Mouse (Mus musculus) liver, embryonic 13.5 days (tissue): Measurements from ENCODE around the gene Zfp553. TPM values are rescaled to one million over a fixed set of nuclear protein-coding genes. Genes with fewer than 3 reads are reported as not detected.
A peak's percentile ranks its signal among the peaks of the same experiment; 100 is the strongest.

Experiments
- ATAC-seq: fragments of 200-750 bp; cut with Nextera tagmentation; 2 replicates; pipeline ENCODE4 v1.8.0; 2017; ENCODE audit warnings: low read depth, mild to moderate bottlenecking, moderate number of reproducible peaks, moderate library complexity
- DNase-seq: peaks from one replicate; pipeline ENCODE4 v3.0.0; 2022
- H3K27ac ChIP-seq: fragments of 300-500 bp; sonication (generic); 2 replicates; pipeline ENCODE4 v1.5.1; 2015; ENCODE audit warnings: moderate library complexity, mild to moderate bottlenecking, inconsistent platforms
- H3K27me3 ChIP-seq: fragments of 300-500 bp; sonication (generic); 2 replicates; pipeline ENCODE4 v1.6.1; 2015; ENCODE audit warnings: mild to moderate bottlenecking, inconsistent platforms
- H3K36me3 ChIP-seq: fragments of 300-500 bp; sonication (generic); 2 replicates; pipeline ENCODE4 v1.6.1; 2015; ENCODE audit warnings: mild to moderate bottlenecking, inconsistent platforms
- H3K4me1 ChIP-seq: fragments of 300-500 bp; sonication (generic); replicated peaks from 2 replicates; pipeline ENCODE4 v1.6.1; 2015; ENCODE audit warnings: inconsistent platforms
- H3K4me2 ChIP-seq: fragments of 300-500 bp; sonication (generic); 2 replicates; pipeline ENCODE4 v1.6.1; 2015; ENCODE audit warnings: inconsistent platforms, mild to moderate bottlenecking, moderate library complexity
- H3K4me3 ChIP-seq: fragments of 300-500 bp; sonication (generic); replicated peaks from 2 replicates; pipeline ENCODE4 v1.5.1; 2015; ENCODE audit warnings: mild to moderate bottlenecking, inconsistent platforms
- H3K9ac ChIP-seq: fragments of 300-500 bp; sonication (generic); 2 replicates; pipeline ENCODE4 v1.6.1; 2015; ENCODE audit warnings: mild to moderate bottlenecking, inconsistent platforms
- H3K9me3 ChIP-seq: fragments of 300-500 bp; sonication (generic); replicated peaks from 2 replicates; pipeline ENCODE4 v1.6.1; 2016; ENCODE audit warnings: inconsistent platforms
- WGBS: fragments of 180-500 bp; shearing (Covaris S2); methylation state at CpG from one replicate; pipeline ENCODE4 v1.1.7; 2015; ENCODE audit not compliant: insufficient replicate concordance; 5-methylcytosine and 5-hydroxymethylcytosine counted together
- polyA plus RNA-seq: library from polyadenylated mRNA; unstranded; fragments of >200 nt; fragmentation: Nextera tagmentation; extraction: Ambion mirVana; gene quantifications from 2 replicates; pipeline ENCODE4 v1.2.1, GENCODE M21; 2015

Gene Zfp553
- polyA plus RNA-seq, 1 experiment from 2014 or later: 8.3 TPM

DNA sequence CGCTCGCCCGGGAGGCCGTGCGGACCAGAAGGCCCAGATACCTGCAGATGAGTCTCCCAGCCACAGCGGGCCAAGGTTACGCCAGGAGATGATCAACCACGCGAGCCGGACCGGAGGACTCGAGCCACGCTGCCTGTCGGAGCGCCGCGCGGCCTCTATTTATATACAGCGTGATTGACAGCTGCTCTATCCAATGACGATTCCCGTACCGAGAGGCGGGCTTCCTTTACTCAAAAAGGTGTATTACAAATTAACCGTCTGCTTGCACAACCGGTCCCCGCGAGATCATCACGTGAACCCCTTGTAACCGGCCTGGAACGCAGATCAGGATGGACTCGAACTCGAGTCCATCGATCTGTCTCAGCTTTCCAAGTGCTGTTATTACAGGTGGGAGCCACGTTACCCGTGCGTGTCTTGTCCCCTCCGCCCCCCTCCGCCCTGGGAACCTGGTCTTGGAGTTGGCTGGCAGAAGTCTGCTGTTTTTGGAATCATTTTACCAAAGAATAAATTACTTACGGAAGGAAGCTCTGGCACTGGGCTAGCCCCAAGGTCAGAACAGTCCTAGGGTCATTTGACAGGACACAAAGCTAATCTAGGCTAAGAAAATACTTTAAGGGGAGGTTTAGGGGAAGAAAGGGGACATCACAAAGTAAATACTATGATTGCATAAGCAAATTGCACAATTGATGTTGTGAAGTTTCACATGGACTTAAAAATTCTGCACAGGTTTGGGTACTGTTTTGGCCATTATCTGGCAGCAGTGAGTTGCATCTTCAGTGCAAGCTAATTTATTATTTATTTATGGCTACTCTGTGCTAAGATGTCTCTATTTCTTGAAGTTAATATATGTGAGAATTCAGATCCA, 41.3 kb downstream of the Zfp553 start, which contains the start of gene Sephs2:
Sephs2 (minus strand) TSS at position 131 of the 865 bp plus-strand sequence.
- peak; percentile 84 for ATAC-seq
- 2% methylated on average over 39 of the region's 39 CpGs for WGBS
- peak; percentile 91 for DNase-seq
- H3K4me2 ChIP-seq: peak within 1 kb of the TSS; percentile 85
- H3K36me3 ChIP-seq: peaks cover 33% of the 10 kb centered on the region
- H3K4me1 ChIP-seq: peaks cover 64% of the 10 kb centered on the region
- H3K9me3 ChIP-seq: no peaks in the 10 kb centered on the region
- peak within 1 kb of the TSS; percentile 96 for H3K9ac ChIP-seq
- peak within 1 kb of the TSS; percentile 88 for H3K27ac ChIP-seq
- no peaks in the 10 kb centered on the region for H3K27me3 ChIP-seq
- H3K4me3 ChIP-seq: peak within 1 kb of the TSS; percentile 90

DNA sequence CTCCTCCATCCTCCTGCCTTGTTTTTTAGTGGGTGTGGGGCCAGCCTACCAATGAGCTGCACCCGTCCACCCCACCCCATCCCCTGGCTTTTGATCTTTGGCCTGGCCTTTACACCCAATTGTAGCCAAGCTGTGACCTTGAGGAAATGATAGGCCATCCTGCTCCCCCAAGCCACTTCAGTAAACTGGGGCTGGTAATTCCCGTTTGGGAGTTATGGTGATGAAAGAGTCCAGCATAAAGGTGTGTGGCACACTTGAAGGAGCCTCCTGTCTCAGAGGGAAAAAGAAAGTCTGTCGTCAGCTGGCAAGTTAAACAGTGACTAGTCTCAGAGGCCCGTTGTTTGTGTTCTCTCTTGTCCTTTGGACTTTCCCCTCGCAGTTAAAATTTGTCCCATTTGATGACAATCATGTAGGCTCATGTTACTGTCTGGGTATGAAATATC, 43.7 kb downstream of the Zfp553 start:
- Histone ChIP-seq H3K4me1 (peaks cover 69% of the 10 kb centered on the region), H3K9ac (no peak overlapping the region), H3K9me3 (no peaks in the 10 kb centered on the region), H3K36me3 (peaks cover 13% of the 10 kb centered on the region), H3K27me3 (no peaks in the 10 kb centered on the region), H3K4me3 (no peak overlapping the region), H3K4me2 (no peak overlapping the region), H3K27ac (peak overlapping the region; percentile 68)
- no peak for DNase-seq
- no peak for ATAC-seq
- WGBS: 65% methylated on average over 5 of the region's 5 CpGs

DNA sequence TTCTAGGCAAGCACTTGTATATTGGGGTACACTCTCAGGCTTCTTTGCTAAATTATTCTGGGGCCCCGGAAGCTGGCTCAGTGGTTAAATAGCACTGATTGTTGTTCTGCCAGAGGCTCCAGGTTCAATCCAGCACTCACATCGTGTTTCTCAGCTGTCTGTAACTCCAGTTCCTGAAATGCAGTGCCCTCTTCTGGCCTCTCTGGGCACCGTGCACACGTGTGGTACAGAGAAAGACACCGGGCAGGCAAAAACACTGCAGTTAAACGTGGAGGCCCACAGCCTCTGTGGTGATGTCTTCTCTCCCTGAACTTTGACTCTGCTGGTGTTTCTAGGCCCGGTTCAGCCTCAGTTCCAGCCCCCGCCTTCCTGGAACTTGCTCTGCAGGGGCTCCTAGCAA, 45.5 kb downstream of the Zfp553 start:
- no peaks in the 10 kb centered on the region for H3K9me3 ChIP-seq
- WGBS: 11% methylated on average over 8 of the region's 8 CpGs
- peaks cover 52% of the 10 kb centered on the region for H3K4me1 ChIP-seq
- peak overlapping the region; percentile 53; the same call in 1 of the 2 replicates for H3K27ac ChIP-seq
- peak; percentile 43 for DNase-seq
- no peaks in the 10 kb centered on the region for H3K36me3 ChIP-seq
- no peak for ATAC-seq
- H3K4me2 ChIP-seq: no peak overlapping the region
- H3K4me3 ChIP-seq: no peak overlapping the region
- peak overlapping the region; percentile 17; the same call in 1 of the 2 replicates for H3K9ac ChIP-seq
- no peaks in the 10 kb centered on the region for H3K27me3 ChIP-seq

DNA sequence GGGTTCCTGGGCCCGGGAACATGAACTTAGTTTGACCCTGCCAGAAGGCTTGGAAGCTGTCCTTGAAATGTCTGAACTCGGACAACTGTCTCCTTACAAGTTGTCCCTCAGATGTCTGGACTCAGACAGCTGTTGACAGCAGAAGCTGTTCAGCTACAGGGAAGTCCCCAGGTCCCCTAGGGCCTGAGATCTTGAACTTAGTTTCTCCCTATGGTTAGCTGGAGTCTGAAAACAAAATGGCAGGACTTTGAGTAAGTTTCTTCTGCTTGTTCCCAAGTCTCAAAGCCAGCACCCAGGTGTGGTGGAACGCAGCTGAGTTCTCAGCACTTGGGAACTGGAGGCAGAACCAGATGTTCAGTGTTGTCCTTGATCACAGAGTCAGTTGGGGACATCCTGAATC, 47.2 kb downstream of the Zfp553 start:
- no peak for ATAC-seq
- no peak overlapping the region for H3K4me2 ChIP-seq
- 0 out of 2 replicates have a peak overlapping the region, but pooled peaks have one; percentile 1 for H3K27ac ChIP-seq
- H3K4me1 ChIP-seq: peaks cover 47% of the 10 kb centered on the region
- no peak overlapping the region for H3K4me3 ChIP-seq
- H3K9me3 ChIP-seq: no peaks in the 10 kb centered on the region
- 66% methylated on average over 3 of the region's 3 CpGs for WGBS
- DNase-seq: no peak
- H3K9ac ChIP-seq: no peak overlapping the region
- no peaks in the 10 kb centered on the region for H3K27me3 ChIP-seq
- no peaks in the 10 kb centered on the region for H3K36me3 ChIP-seq

DNA sequence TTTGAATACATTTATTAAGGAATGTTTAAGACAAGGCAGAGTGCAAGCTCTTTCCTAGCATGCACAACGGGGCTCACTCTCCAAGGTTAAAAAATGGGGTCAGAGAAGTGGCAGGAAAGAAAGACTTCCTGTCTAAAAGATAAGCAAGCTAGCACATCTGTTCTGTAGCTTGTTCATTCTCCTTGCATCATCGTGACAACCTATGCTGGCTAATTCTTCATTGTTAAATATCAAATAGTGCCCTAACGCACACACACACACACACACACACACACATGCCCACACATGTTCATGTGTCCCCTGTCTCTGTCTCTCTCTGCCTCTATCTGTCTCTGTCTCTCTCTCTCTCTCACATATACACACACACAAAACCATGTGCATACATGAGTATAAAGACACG, 48.3 kb downstream of the Zfp553 start:
- Histone ChIP-seq H3K4me3 (no peak overlapping the region), H3K4me2 (no peak overlapping the region), H3K27me3 (no peaks in the 10 kb centered on the region), H3K9ac (no peak overlapping the region), H3K4me1 (peaks cover 51% of the 10 kb centered on the region), H3K9me3 (no peaks in the 10 kb centered on the region), H3K36me3 (no peaks in the 10 kb centered on the region), H3K27ac (no peak overlapping the region)
- no peak for DNase-seq
- no peak for ATAC-seq
- 14% methylated on average over 4 of the region's 4 CpGs for WGBS

DNA sequence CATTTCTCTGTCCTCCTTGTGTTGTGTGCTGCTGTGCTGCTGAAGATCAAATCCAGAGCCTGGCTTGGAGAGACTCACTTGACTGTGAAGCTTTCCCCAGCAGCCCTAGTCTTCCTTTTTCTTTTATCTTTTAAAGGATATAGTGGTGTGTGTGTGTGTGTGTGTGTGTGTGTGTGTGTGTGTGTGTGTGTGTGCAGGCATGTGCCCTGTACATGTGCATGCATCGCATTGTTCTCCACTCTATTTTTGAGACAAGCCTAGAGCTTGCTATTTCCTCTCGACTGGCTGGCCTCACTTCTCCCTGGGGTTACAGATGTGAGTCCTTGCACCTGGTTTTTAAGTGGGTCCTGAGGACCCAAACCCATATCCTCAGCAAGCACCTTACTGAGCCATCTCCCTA, 49.3 kb downstream of the Zfp553 start:
- H3K27ac ChIP-seq: no peak overlapping the region
- 66% methylated on average over 2 of the region's 2 CpGs for WGBS

DNA sequence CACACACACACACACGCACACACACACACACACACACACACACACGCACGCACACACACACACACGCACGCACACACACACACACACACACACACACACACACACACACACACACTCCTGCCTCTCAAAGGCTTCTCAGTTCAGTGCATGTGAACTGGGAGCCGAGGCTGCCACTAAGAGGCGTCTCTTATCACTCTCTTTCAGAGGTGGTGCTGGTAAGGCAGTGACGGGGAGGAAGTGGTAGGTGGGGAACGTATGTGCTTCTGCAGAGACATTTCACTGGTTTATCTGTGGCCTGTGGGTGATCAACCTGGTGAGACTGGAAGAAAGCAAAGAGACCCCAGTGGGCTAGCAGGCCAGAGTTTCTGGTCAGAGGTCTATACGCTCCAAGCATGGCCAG, 52.3 kb downstream of the Zfp553 start:
- no peak overlapping the region for H3K4me2 ChIP-seq
- ATAC-seq (peak; percentile 86), DNase-seq (peak; percentile 44)
- no peak overlapping the region for H3K4me3 ChIP-seq
- WGBS: 10% methylated on average over 9 of the region's 10 CpGs
- peak overlapping the region; percentile 61; the same call in 1 of the 2 replicates for H3K27ac ChIP-seq
- no peaks in the 10 kb centered on the region for H3K36me3 ChIP-seq
- H3K9me3 ChIP-seq: no peaks in the 10 kb centered on the region
- no peak overlapping the region for H3K9ac ChIP-seq
- H3K27me3 ChIP-seq: no peaks in the 10 kb centered on the region
- peaks cover 32% of the 10 kb centered on the region for H3K4me1 ChIP-seq

More for the DNA sequence above, 49.3 kb downstream of the Zfp553 start:
- Histone ChIP-seq H3K4me2 (no peak overlapping the region), H3K4me1 (peaks cover 49% of the 10 kb centered on the region), H3K27me3 (no peaks in the 10 kb centered on the region), H3K9ac (no peak overlapping the region), H3K36me3 (no peaks in the 10 kb centered on the region), H3K4me3 (no peak overlapping the region), H3K9me3 (no peaks in the 10 kb centered on the region)
- DNase-seq: no peak
- no peak for ATAC-seq

Other genes with a start within 250 kb of the Zfp553 start
- gene Mvp, start 218.4 kb upstream of the Zfp553 start, polyA plus RNA-seq: 7.8 and 8.6 TPM in 2 replicates
- 0.27 TPM in 1 of 2 replicates, not detected in the other for gene Pagr1b, start 216.6 kb upstream of the Zfp553 start, polyA plus RNA-seq
- gene Pagr1a, start 215.7 kb upstream of the Zfp553 start, polyA plus RNA-seq: 38.7 and 50.1 TPM in 2 replicates
- 5.1 and 11.3 TPM in 2 replicates for gene Gm42742, start 212.0 kb upstream of the Zfp553 start, polyA plus RNA-seq
- gene Prrt2, start 211.8 kb upstream of the Zfp553 start, polyA plus RNA-seq: 0.22 and 0.47 TPM in 2 replicates
- gene Maz, start 206.0 kb upstream of the Zfp553 start, polyA plus RNA-seq: 38.2 and 42.2 TPM in 2 replicates
- gene Kif22, start 190.6 kb upstream of the Zfp553 start, polyA plus RNA-seq: 109 and 122 TPM in 2 replicates
- not detected in 2 replicates for gene Zg16, start 145.7 kb upstream of the Zfp553 start, polyA plus RNA-seq
- gene AI467606, start 141.7 kb upstream of the Zfp553 start, polyA plus RNA-seq: 7.0 and 7.3 TPM in 2 replicates
- gene Qprt, start 110.8 kb upstream of the Zfp553 start, polyA plus RNA-seq: 44.4 and 49.1 TPM in 2 replicates
- gene Spn, start 95.2 kb upstream of the Zfp553 start, polyA plus RNA-seq: 8.2 and 8.7 TPM in 2 replicates
- gene Cd2bp2, start 37.0 kb upstream of the Zfp553 start, polyA plus RNA-seq: 27.1 and 32.1 TPM in 2 replicates
- 15.8 and 15.9 TPM in 2 replicates for gene Tbc1d10b, start 24.6 kb upstream of the Zfp553 start, polyA plus RNA-seq
- gene Mylpf, start 24.2 kb upstream of the Zfp553 start, polyA plus RNA-seq: 42.7 and 46.8 TPM in 2 replicates
- gene Sept1, start 69 bp downstream of the Zfp553 start, polyA plus RNA-seq: 9.7 and 9.8 TPM in 2 replicates
- gene Zfp771, start 11.2 kb downstream of the Zfp553 start, polyA plus RNA-seq: 19.0 and 20.6 TPM in 2 replicates
- gene Dctpp1, start 27.6 kb downstream of the Zfp553 start, polyA plus RNA-seq: 134 and 136 TPM in 2 replicates
- gene Sephs2, start 41.0 kb downstream of the Zfp553 start, polyA plus RNA-seq: 138 and 169 TPM in 2 replicates
- 4.1 and 5.2 TPM in 2 replicates for gene Itgal, start 63.2 kb downstream of the Zfp553 start, polyA plus RNA-seq
- gene Zfp768, start 112.5 kb downstream of the Zfp553 start, polyA plus RNA-seq: 3.1 and 3.5 TPM in 2 replicates
- gene Zfp747, start 143.0 kb downstream of the Zfp553 start, polyA plus RNA-seq: 1.7 and 2.1 TPM in 2 replicates
- 1.3 and 1.4 TPM in 2 replicates for gene 9130019O22Rik, start 154.1 kb downstream of the Zfp553 start, polyA plus RNA-seq
- 1.3 and 1.4 TPM in 2 replicates for gene E430018J23Rik, start 160.6 kb downstream of the Zfp553 start, polyA plus RNA-seq
- gene Zfp764, start 173.8 kb downstream of the Zfp553 start, polyA plus RNA-seq: 1.1 and 1.8 TPM in 2 replicates
- 9.1 and 10.4 TPM in 2 replicates for gene Zfp688, start 189.0 kb downstream of the Zfp553 start, polyA plus RNA-seq
- 2.2 and 2.4 TPM in 2 replicates for gene Zfp689, start 216.1 kb downstream of the Zfp553 start, polyA plus RNA-seq
- gene Prr14, start 226.6 kb downstream of the Zfp553 start, polyA plus RNA-seq: 19.4 and 24.0 TPM in 2 replicates
- 3.6 and 3.7 TPM in 2 replicates for gene Fbrs, start 246.1 kb downstream of the Zfp553 start, polyA plus RNA-seq